20 mouse cellular contexts compared by ENCODE assay signal in genomic region chrX:164886260-164886659, GRCm38 (mm10).
A peak's percentile ranks its signal among the peaks of the same experiment; 100 is the strongest.
DNase-seq lines count a peak whose midpoint lies in the region; ATAC-seq lines count a peak whose summit lies in the region.
"Had no signal": no experiment of that assay in that cellular context is flagged by ENCODE, and none has a peak within 500 bp of the region (broad histone marks: within the 10 kb centered on the region; RNA-seq: fewer than 3 reads in every experiment).

No protein-coding gene starts in this region.

- intact Hi-C loops in left cerebral cortex, postnatal 25 days (cut with DNase I): no loop called here

- peak; percentile 70 for ATAC-seq in granulocyte monocyte progenitor cell, adult 5-6 weeks (replicated peaks; ENCODE audit: poor library complexity, severe bottlenecking)
- peak; percentile 66 for ATAC-seq in megakaryocyte progenitor cell, adult 5-6 weeks (replicated peaks; ENCODE audit: poor library complexity)
- ATAC-seq in CD4-positive, CD25-positive, alpha-beta regulatory T cell, adult 4 months: no peak
- ATAC-seq: activated CD4-positive, CD25-positive, alpha-beta regulatory T cell, adult 4 months; Patski had no signal

- DNase-seq in 416B (ENCODE audit: low read depth): peak; percentile 49
- no peak for DNase-seq in left cerebral cortex, postnatal 25 days (ENCODE audit: low spot score in 2 of 2)
- DNase-seq in cerebellum, postnatal 4 days (ENCODE audit: low spot score in 2 of 2): no peak
- DNase-seq: adrenal gland, adult 2 months; adrenal gland, adult 8-10 months; adrenal gland, postnatal 10 days; adrenal gland, postnatal 14 days; adrenal gland, postnatal 25 days; adrenal gland, postnatal 36 days; B cell, adult 2 months; cerebellum, adult 11 months; cerebellum, adult 11-12 months; cerebellum, adult 18-20 months; cerebellum, adult 2 months; cerebellum, adult 8-10 months had no signal
